Mouse (Mus musculus) liver, embryonic 11.5 days (tissue): ENCODE data around the gene Pax6. TPM values are rescaled to one million over a fixed set of nuclear protein-coding genes. Genes with fewer than 3 reads are reported as not detected.

Experiments used
- ATAC-seq: fragments of 200-750 bp; cut with Nextera tagmentation; replicated peaks from 2 replicates; pipeline ENCODE4 v1.8.0; 2017; ENCODE audit warnings: moderate number of reproducible peaks, mild to moderate bottlenecking, moderate TSS enrichment, moderate library complexity; ENCODE audit not compliant: low FRiP score
- DNase-seq: peaks from one replicate; pipeline ENCODE4 v3.0.0-alpha.2; 2017; ENCODE audit warnings: low spot score
- H3K27ac ChIP-seq: fragments of 300-500 bp; sonication (generic); 2 replicates; pipeline ENCODE4 v1.5.1; 2014; ENCODE audit warnings: mild to moderate bottlenecking, low read depth, low read length, control low read depth
- H3K27me3 ChIP-seq: fragments of 300-500 bp; sonication (generic); replicated peaks from 2 replicates; pipeline ENCODE4 v1.6.1; 2014; ENCODE audit warnings: low read length, mixed read lengths; ENCODE audit not compliant: control insufficient read depth, insufficient read depth
- H3K36me3 ChIP-seq: fragments of 300-500 bp; sonication (generic); 2 replicates; pipeline ENCODE4 v1.6.1; 2014; ENCODE audit warnings: mild to moderate bottlenecking, low read length, moderate library complexity, mixed read lengths; ENCODE audit not compliant: control insufficient read depth, insufficient read depth
- H3K4me1 ChIP-seq: fragments of 300-500 bp; sonication (generic); replicated peaks from 2 replicates; pipeline ENCODE4 v1.6.1; 2014; ENCODE audit warnings: low read length, mixed read lengths; ENCODE audit not compliant: control insufficient read depth, insufficient read depth
- H3K4me2 ChIP-seq: fragments of 300-500 bp; sonication (generic); 2 replicates; pipeline ENCODE4 v1.6.1; 2014; ENCODE audit warnings: mild to moderate bottlenecking, control low read depth, moderate library complexity
- H3K4me3 ChIP-seq: fragments of 300-500 bp; sonication (generic); 2 replicates; pipeline ENCODE4 v1.5.1; 2014; ENCODE audit warnings: low read depth, low read length, control low read depth
- H3K9ac ChIP-seq: fragments of 300-500 bp; sonication (generic); 2 replicates; pipeline ENCODE4 v1.6.1; 2014; ENCODE audit warnings: low read depth, low read length, control low read depth
- H3K9me3 ChIP-seq: fragments of 300-500 bp; sonication (generic); 2 replicates; pipeline ENCODE4 v1.6.1; 2016; ENCODE audit warnings: low read length, inconsistent platforms, mixed read lengths; ENCODE audit not compliant: control insufficient read depth
- WGBS: fragments of 180-500 bp; shearing (Covaris S2); extraction: QIAGEN DNeasy Blood & Tissue Kit; methylation state at CpG from one replicate; pipeline ENCODE4 v1.1.7; 2014; 5-methylcytosine and 5-hydroxymethylcytosine counted together
- polyA plus RNA-seq: library from polyadenylated mRNA; unstranded; fragments of >200 nt; fragmentation: Nextera tagmentation; extraction: Ambion mirVana; gene quantifications from 2 replicates; pipeline ENCODE4 v1.2.1, GENCODE M21; 2014

Gene Pax6
- polyA plus RNA-seq, 1 experiment from 2014 or later, result 0.26 TPM

GRCm38 (mm10) chr2:105697741-105698140 lies 29.0 kb downstream of the Pax6 start:
- no peak overlapping the region for H3K27ac ChIP-seq
- H3K9me3 ChIP-seq, result no peaks in the 10 kb centered on the region
- ATAC-seq (no peak), DNase-seq (no peak)
- no peak overlapping the region for H3K4me3 ChIP-seq
- H3K4me1 ChIP-seq, result no peaks in the 10 kb centered on the region
- 84% methylated on average over 5 of the region's 5 CpGs for WGBS
- no peak overlapping the region for H3K4me2 ChIP-seq
- no peak overlapping the region for H3K9ac ChIP-seq
- peaks cover 9% of the 10 kb centered on the region for H3K27me3 ChIP-seq
- no peaks in the 10 kb centered on the region for H3K36me3 ChIP-seq

GRCm38 (mm10) chr2:105698631-105699030 lies 29.9 kb downstream of the Pax6 start:
- 82% methylated on average over 2 of the region's 2 CpGs for WGBS
- Histone ChIP-seq H3K9me3 (no peaks in the 10 kb centered on the region), H3K36me3 (no peaks in the 10 kb centered on the region), H3K27me3 (peaks cover 1% of the 10 kb centered on the region; the same call in 1 of the 2 replicates), H3K4me2 (no peak overlapping the region), H3K4me1 (no peaks in the 10 kb centered on the region), H3K9ac (no peak overlapping the region), H3K27ac (no peak overlapping the region), H3K4me3 (no peak overlapping the region)
- ATAC-seq (no peak), DNase-seq (no peak)

GRCm38 (mm10) chr2:105701781-105702180 lies 33.1 kb downstream of the Pax6 start:
- Histone ChIP-seq H3K36me3 (no peaks in the 10 kb centered on the region), H3K4me3 (no peak overlapping the region), H3K4me2 (no peak overlapping the region), H3K27ac (no peak overlapping the region), H3K27me3 (no peaks in the 10 kb centered on the region), H3K9me3 (no peaks in the 10 kb centered on the region), H3K4me1 (no peaks in the 10 kb centered on the region), H3K9ac (no peak overlapping the region)
- ATAC-seq (no peak), DNase-seq (no peak)
- 78% methylated on average over 4 of the region's 4 CpGs for WGBS

GRCm38 (mm10) chr2:105702586-105702985 lies 33.9 kb downstream of the Pax6 start:
- no peaks in the 10 kb centered on the region for H3K36me3 ChIP-seq
- DNase-seq, result no peak
- no peak for ATAC-seq
- H3K4me1 ChIP-seq, result no peaks in the 10 kb centered on the region
- H3K9ac ChIP-seq, result no peak overlapping the region
- H3K4me2 ChIP-seq, result no peak overlapping the region
- H3K27me3 ChIP-seq, result no peaks in the 10 kb centered on the region
- WGBS, result 82% methylated on average over 10 of the region's 10 CpGs
- H3K4me3 ChIP-seq, result no peak overlapping the region
- H3K9me3 ChIP-seq, result no peaks in the 10 kb centered on the region
- no peak overlapping the region for H3K27ac ChIP-seq

GRCm38 (mm10) chr2:105705320-105705719 lies 36.6 kb downstream of the Pax6 start:
- 65% methylated on average over 2 of the region's 2 CpGs for WGBS
- DNase-seq (no peak), ATAC-seq (no peak)
- Histone ChIP-seq H3K27ac (no peak overlapping the region), H3K4me2 (no peak overlapping the region), H3K9ac (no peak overlapping the region), H3K36me3 (no peaks in the 10 kb centered on the region), H3K4me3 (no peak overlapping the region), H3K27me3 (no peaks in the 10 kb centered on the region), H3K9me3 (no peaks in the 10 kb centered on the region), H3K4me1 (no peaks in the 10 kb centered on the region)

GRCm38 (mm10) chr2:105709126-105709525 lies 40.4 kb downstream of the Pax6 start:
- no peak overlapping the region for H3K9ac ChIP-seq
- no peaks in the 10 kb centered on the region for H3K9me3 ChIP-seq
- H3K27me3 ChIP-seq, result no peaks in the 10 kb centered on the region
- H3K4me1 ChIP-seq, result no peaks in the 10 kb centered on the region
- no peaks in the 10 kb centered on the region for H3K36me3 ChIP-seq
- no peak overlapping the region for H3K4me3 ChIP-seq
- ATAC-seq, result no peak
- WGBS, result 91% methylated on average over 3 of the region's 3 CpGs
- H3K4me2 ChIP-seq, result no peak overlapping the region
- H3K27ac ChIP-seq, result no peak overlapping the region
- no peak for DNase-seq

GRCm38 (mm10) chr2:105710511-105710910 lies 41.8 kb downstream of the Pax6 start:
- DNase-seq (no peak), ATAC-seq (no peak)
- no peak overlapping the region for H3K27ac ChIP-seq
- no peaks in the 10 kb centered on the region for H3K27me3 ChIP-seq
- no peak overlapping the region for H3K4me2 ChIP-seq
- H3K4me1 ChIP-seq, result no peaks in the 10 kb centered on the region
- no peak overlapping the region for H3K9ac ChIP-seq
- 90% methylated on average over 3 of the region's 3 CpGs for WGBS
- H3K36me3 ChIP-seq, result no peaks in the 10 kb centered on the region
- H3K4me3 ChIP-seq, result no peak overlapping the region
- no peaks in the 10 kb centered on the region for H3K9me3 ChIP-seq

GRCm38 (mm10) chr2:105715409-105716115 lies 46.9 kb downstream of the Pax6 start:
- Histone ChIP-seq H3K27me3 (no peaks in the 10 kb centered on the region), H3K9me3 (no peaks in the 10 kb centered on the region), H3K27ac (no peak overlapping the region), H3K4me3 (no peak overlapping the region), H3K36me3 (no peaks in the 10 kb centered on the region), H3K9ac (no peak overlapping the region), H3K4me2 (no peak overlapping the region), H3K4me1 (no peaks in the 10 kb centered on the region)
- DNase-seq (no peak), ATAC-seq (no peak)
- 86% methylated on average over 8 of the region's 8 CpGs for WGBS

GRCm38 (mm10) chr2:105726657-105727056 lies 58.0 kb downstream of the Pax6 start:
- H3K27me3 ChIP-seq, result no peaks in the 10 kb centered on the region
- no peak for DNase-seq

More at GRCm38 (mm10) chr2:105726657-105727056, 58.0 kb downstream of the Pax6 start:
- no peak for ATAC-seq
- no peak overlapping the region for H3K4me3 ChIP-seq
- H3K9ac ChIP-seq, result no peak overlapping the region
- 87% methylated on average over 9 of the region's 9 CpGs for WGBS
- H3K4me2 ChIP-seq, result no peak overlapping the region
- H3K36me3 ChIP-seq, result no peaks in the 10 kb centered on the region
- H3K27ac ChIP-seq, result no peak overlapping the region
- no peaks in the 10 kb centered on the region for H3K4me1 ChIP-seq
- H3K9me3 ChIP-seq, result no peaks in the 10 kb centered on the region
